Mouse (Mus musculus): ENCODE measurements around the gene Eaf2. TPM values are rescaled to one million over a fixed set of nuclear protein-coding genes. Genes with fewer than 3 reads are reported as not detected.

Eaf2 gene
- polyA plus RNA-seq (2014; fragmentation: Nextera tagmentation; extraction: Ambion mirVana) = 0.77 and 2.5 TPM in 2 replicates

GRCm38 (mm10) chr16:36874583-36875275, at the start of gene Eaf2, which contains the start of gene Golgb1:
Gene Eaf2 (minus strand): TSS chr16:36875003.
Gene Golgb1 (plus strand): TSS chr16:36875140.
- peak within 1 kb of the TSS; percentile 59 for H3K4me2 ChIP-seq (ENCODE audit: low read length)
- H3K4me3 ChIP-seq (ENCODE audit: low read depth, low read length) = peak within 1 kb of the TSS; percentile 94
- peaks cover 28% of the 10 kb centered on the region for H3K36me3 ChIP-seq (ENCODE audit: control insufficient read depth, insufficient read depth, low read length)
- no peaks in the 10 kb centered on the region for H3K27me3 ChIP-seq (replicated peaks; ENCODE audit: control insufficient read depth, insufficient read depth, low read length)
- peak within 1 kb of the TSS; percentile 76 for H3K9ac ChIP-seq (ENCODE audit: low read length)
- ATAC-seq (replicated peaks; ENCODE audit: low FRiP score, low TSS enrichment, low read depth) (peak; percentile 99), DNase-seq (ENCODE audit: low spot score) (peak; percentile 90)
- under 1% methylated on average over 43 of the region's 43 CpGs for WGBS
- H3K9me3 ChIP-seq (ENCODE audit: control insufficient read depth, low read length) = no peaks in the 10 kb centered on the region
- H3K4me1 ChIP-seq (replicated peaks; ENCODE audit: control insufficient read depth, insufficient read depth, low read length) = peaks cover 10% of the 10 kb centered on the region
- peak within 1 kb of the TSS; percentile 77 for H3K27ac ChIP-seq (ENCODE audit: low read depth)

- H3K27ac ChIP-seq (ENCODE audit: low read depth) = no peak overlapping the region
- no peaks in the 10 kb centered on the region for H3K9me3 ChIP-seq (ENCODE audit: control insufficient read depth, low read length)
- no peak overlapping the region for H3K4me3 ChIP-seq (ENCODE audit: low read depth, low read length)
- 91% methylated on average over 8 of the region's 8 CpGs for WGBS
- no peak overlapping the region for H3K4me2 ChIP-seq (ENCODE audit: low read length)
- no peak overlapping the region for H3K9ac ChIP-seq (ENCODE audit: low read length)
- DNase-seq (ENCODE audit: low spot score) = no peak
- H3K27me3 ChIP-seq (replicated peaks; ENCODE audit: control insufficient read depth, insufficient read depth, low read length) = no peaks in the 10 kb centered on the region
- no peaks in the 10 kb centered on the region for H3K4me1 ChIP-seq (replicated peaks; ENCODE audit: control insufficient read depth, insufficient read depth, low read length)
- ATAC-seq (replicated peaks; ENCODE audit: low FRiP score, low TSS enrichment, low read depth) = no peak
- H3K36me3 ChIP-seq (ENCODE audit: control insufficient read depth, insufficient read depth, low read length) = peaks cover 62% of the 10 kb centered on the region
These were observed 49.5 kb upstream of the Eaf2 start for GRCm38 (mm10) chr16:36924312-36924711.

- 86% methylated on average over 6 of the region's 6 CpGs for WGBS
- Histone ChIP-seq H3K9me3 (ENCODE audit: control insufficient read depth, low read length) (no peaks in the 10 kb centered on the region), H3K27me3 (replicated peaks; ENCODE audit: control insufficient read depth, insufficient read depth, low read length) (no peaks in the 10 kb centered on the region), H3K9ac (ENCODE audit: low read length) (no peak overlapping the region), H3K4me1 (replicated peaks; ENCODE audit: control insufficient read depth, insufficient read depth, low read length) (no peaks in the 10 kb centered on the region), H3K27ac (ENCODE audit: low read depth) (no peak overlapping the region), H3K36me3 (ENCODE audit: control insufficient read depth, insufficient read depth, low read length) (peaks cover 61% of the 10 kb centered on the region), H3K4me3 (ENCODE audit: low read depth, low read length) (no peak overlapping the region), H3K4me2 (ENCODE audit: low read length) (no peak overlapping the region)
- DNase-seq (ENCODE audit: low spot score) (no peak), ATAC-seq (replicated peaks; ENCODE audit: low FRiP score, low TSS enrichment, low read depth) (no peak)
These were observed 47.2 kb upstream of the Eaf2 start for GRCm38 (mm10) chr16:36921980-36922379.

- no peak for ATAC-seq (replicated peaks; ENCODE audit: low FRiP score, low TSS enrichment, low read depth)
These were observed 46.3 kb upstream of the Eaf2 start for GRCm38 (mm10) chr16:36921067-36921613.

GRCm38 (mm10) chr16:36920410-36920809, 45.6 kb upstream of the Eaf2 start:
- Histone ChIP-seq H3K9me3 (ENCODE audit: control insufficient read depth, low read length) (no peaks in the 10 kb centered on the region), H3K27me3 (replicated peaks; ENCODE audit: control insufficient read depth, insufficient read depth, low read length) (no peaks in the 10 kb centered on the region), H3K4me1 (replicated peaks; ENCODE audit: control insufficient read depth, insufficient read depth, low read length) (no peaks in the 10 kb centered on the region), H3K27ac (ENCODE audit: low read depth) (no peak overlapping the region), H3K4me2 (ENCODE audit: low read length) (no peak overlapping the region), H3K36me3 (ENCODE audit: control insufficient read depth, insufficient read depth, low read length) (peaks cover 60% of the 10 kb centered on the region), H3K9ac (ENCODE audit: low read length) (no peak overlapping the region), H3K4me3 (ENCODE audit: low read depth, low read length) (no peak overlapping the region)
- no peak for DNase-seq (ENCODE audit: low spot score)
- no peak for ATAC-seq (replicated peaks; ENCODE audit: low FRiP score, low TSS enrichment, low read depth)
- 85% methylated on average over 3 of the region's 3 CpGs for WGBS

More at GRCm38 (mm10) chr16:36921067-36921613, 46.3 kb upstream of the Eaf2 start:
- WGBS = 87% methylated on average over 8 of the region's 8 CpGs
- H3K4me3 ChIP-seq (ENCODE audit: low read depth, low read length) = no peak overlapping the region
- DNase-seq (ENCODE audit: low spot score) = no peak
- H3K27me3 ChIP-seq (replicated peaks; ENCODE audit: control insufficient read depth, insufficient read depth, low read length) = no peaks in the 10 kb centered on the region
- H3K4me1 ChIP-seq (replicated peaks; ENCODE audit: control insufficient read depth, insufficient read depth, low read length) = no peaks in the 10 kb centered on the region
- no peaks in the 10 kb centered on the region for H3K9me3 ChIP-seq (ENCODE audit: control insufficient read depth, low read length)
- peaks cover 60% of the 10 kb centered on the region for H3K36me3 ChIP-seq (ENCODE audit: control insufficient read depth, insufficient read depth, low read length)
- no peak overlapping the region for H3K9ac ChIP-seq (ENCODE audit: low read length)
- no peak overlapping the region for H3K4me2 ChIP-seq (ENCODE audit: low read length)
- H3K27ac ChIP-seq (ENCODE audit: low read depth) = no peak overlapping the region

GRCm38 (mm10) chr16:36918505-36918904, 43.7 kb upstream of the Eaf2 start:
- peaks cover 62% of the 10 kb centered on the region for H3K36me3 ChIP-seq (ENCODE audit: control insufficient read depth, insufficient read depth, low read length)
- DNase-seq (ENCODE audit: low spot score) = no peak
- no peaks in the 10 kb centered on the region for H3K9me3 ChIP-seq (ENCODE audit: control insufficient read depth, low read length)
- no peak overlapping the region for H3K9ac ChIP-seq (ENCODE audit: low read length)
- H3K27me3 ChIP-seq (replicated peaks; ENCODE audit: control insufficient read depth, insufficient read depth, low read length) = no peaks in the 10 kb centered on the region
- no peak overlapping the region for H3K27ac ChIP-seq (ENCODE audit: low read depth)
- WGBS = 94% methylated on average over 10 of the region's 10 CpGs
- H3K4me1 ChIP-seq (replicated peaks; ENCODE audit: control insufficient read depth, insufficient read depth, low read length) = no peaks in the 10 kb centered on the region; the same call in 1 of the 2 replicates
- H3K4me3 ChIP-seq (ENCODE audit: low read depth, low read length) = no peak overlapping the region
- H3K4me2 ChIP-seq (ENCODE audit: low read length) = no peak overlapping the region
- ATAC-seq (replicated peaks; ENCODE audit: low FRiP score, low TSS enrichment, low read depth) = no peak

GRCm38 (mm10) chr16:36914195-36914594, 39.4 kb upstream of the Eaf2 start:
- Histone ChIP-seq H3K4me2 (ENCODE audit: low read length) (no peak overlapping the region), H3K36me3 (ENCODE audit: control insufficient read depth, insufficient read depth, low read length) (peaks cover 79% of the 10 kb centered on the region), H3K27ac (ENCODE audit: low read depth) (no peak overlapping the region), H3K9ac (ENCODE audit: low read length) (no peak overlapping the region), H3K27me3 (replicated peaks; ENCODE audit: control insufficient read depth, insufficient read depth, low read length) (no peaks in the 10 kb centered on the region), H3K9me3 (ENCODE audit: control insufficient read depth, low read length) (no peaks in the 10 kb centered on the region), H3K4me3 (ENCODE audit: low read depth, low read length) (no peak overlapping the region), H3K4me1 (replicated peaks; ENCODE audit: control insufficient read depth, insufficient read depth, low read length) (no peaks in the 10 kb centered on the region; the same call in 1 of the 2 replicates)
- DNase-seq (ENCODE audit: low spot score) = peak; percentile 53
- WGBS = 53% methylated on average over 5 of the region's 5 CpGs
- ATAC-seq (replicated peaks; ENCODE audit: low FRiP score, low TSS enrichment, low read depth) = no peak; the same call in 1 of the 2 replicates

GRCm38 (mm10) chr16:36912311-36912710, 37.5 kb upstream of the Eaf2 start:
- DNase-seq (ENCODE audit: low spot score) = no peak
- peaks cover 77% of the 10 kb centered on the region for H3K36me3 ChIP-seq (ENCODE audit: control insufficient read depth, insufficient read depth, low read length)
- 84% methylated on average over 13 of the region's 13 CpGs for WGBS

More at GRCm38 (mm10) chr16:36912311-36912710, 37.5 kb upstream of the Eaf2 start:
- Histone ChIP-seq H3K4me3 (ENCODE audit: low read depth, low read length) (no peak overlapping the region), H3K27me3 (replicated peaks; ENCODE audit: control insufficient read depth, insufficient read depth, low read length) (no peaks in the 10 kb centered on the region), H3K4me1 (replicated peaks; ENCODE audit: control insufficient read depth, insufficient read depth, low read length) (no peaks in the 10 kb centered on the region; the same call in 1 of the 2 replicates), H3K9ac (ENCODE audit: low read length) (no peak overlapping the region), H3K27ac (ENCODE audit: low read depth) (no peak overlapping the region), H3K4me2 (ENCODE audit: low read length) (no peak overlapping the region), H3K9me3 (ENCODE audit: control insufficient read depth, low read length) (no peaks in the 10 kb centered on the region)
- no peak for ATAC-seq (replicated peaks; ENCODE audit: low FRiP score, low TSS enrichment, low read depth)

Data from intestine, embryonic 14.5 days (tissue).